Mouse (Mus musculus): ENCODE measurements around the gene Slc44a5.

The Slc44a5 gene

DNA sequence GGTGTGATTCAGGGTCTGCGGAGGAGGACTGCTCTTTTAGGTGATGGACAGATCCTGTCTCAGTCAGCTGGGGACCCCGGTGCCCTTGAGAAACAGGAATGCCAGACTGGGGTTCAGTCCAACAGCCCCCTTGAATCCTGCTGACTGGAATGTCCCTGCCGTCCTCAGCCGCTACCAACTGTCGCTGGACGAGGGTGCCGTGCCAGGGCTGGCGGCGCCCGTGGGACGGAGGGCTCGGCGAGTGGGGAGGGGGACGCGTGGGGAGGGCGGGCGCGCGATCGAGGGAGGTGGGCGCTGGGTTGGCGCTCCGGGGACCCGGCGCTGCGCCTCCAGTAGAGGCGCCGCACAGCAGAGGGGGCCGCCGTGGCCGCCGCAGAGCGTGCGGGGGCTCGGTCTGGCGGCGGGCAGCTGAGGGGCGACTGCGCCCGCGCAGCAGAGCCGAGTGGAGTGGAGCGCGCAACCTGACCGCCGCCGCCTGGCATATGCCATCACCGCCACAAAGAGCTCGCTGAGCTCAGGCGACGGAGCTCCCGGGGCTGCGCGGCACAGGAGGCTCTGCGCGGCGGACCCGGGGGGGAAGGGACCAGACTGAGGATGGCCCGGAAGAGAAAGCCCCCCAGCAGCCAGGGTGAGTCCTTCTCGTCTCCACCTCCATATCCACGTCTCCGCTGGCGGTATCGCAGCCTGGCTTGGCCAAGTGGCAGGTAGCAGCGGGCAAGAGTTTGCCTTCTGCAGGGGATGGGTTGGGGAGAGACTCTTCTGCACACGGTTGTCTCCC lies at the start of gene Slc44a5:
Gene Slc44a5 (plus strand): TSS at position 266 of the 778 bp plus-strand sequence.
- peak in 1 of 2 experiments; percentile 32 for DNase-seq (ENCODE audit: low spot score in 2 of 2)

DNA sequence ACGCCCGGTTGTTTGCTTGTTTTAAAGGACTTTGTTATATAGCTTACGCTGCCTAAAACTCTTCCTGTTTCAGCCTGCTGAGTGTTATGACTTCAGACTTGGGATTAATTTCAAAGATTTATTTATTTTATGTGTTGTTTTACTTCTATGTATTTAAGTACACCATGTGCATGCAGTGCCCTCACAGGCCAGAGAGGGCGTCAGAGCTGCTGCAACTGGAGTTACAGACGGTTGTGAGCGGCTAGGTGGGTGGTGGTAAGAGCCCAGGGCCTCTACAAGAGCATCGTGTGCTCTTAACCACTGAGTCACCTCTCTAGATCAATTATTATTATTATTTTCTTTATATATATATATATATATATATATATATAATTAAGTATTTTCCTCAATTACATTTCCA lies 46.9 kb upstream of the Slc44a5 start:
- no peak for DNase-seq (ENCODE audit: low spot score in 2 of 2)

- no peak for DNase-seq (ENCODE audit: low spot score in 2 of 2)
Observed at GRCm38 (mm10) chr3:153929526-153929925, 43.7 kb upstream of the Slc44a5 start.

DNA sequence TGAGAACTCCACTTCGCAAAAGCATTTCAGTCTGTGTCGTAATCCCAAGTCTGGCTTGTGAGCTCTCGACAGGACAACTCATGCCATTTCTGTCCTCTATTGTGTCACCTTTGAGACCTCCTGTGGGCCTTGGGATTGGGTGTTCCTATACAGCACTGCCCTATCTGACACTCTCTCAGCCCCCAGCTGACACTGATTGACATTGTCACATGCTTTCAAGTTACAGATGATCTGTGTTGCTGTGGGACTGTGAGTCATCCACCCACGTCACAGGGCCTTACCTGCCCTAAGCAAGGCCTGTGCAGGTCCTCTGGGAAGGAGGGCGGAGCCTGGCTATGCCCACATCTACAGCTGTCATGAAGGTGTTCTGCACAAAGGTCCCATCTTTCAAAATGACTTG lies 40.8 kb upstream of the Slc44a5 start:
- DNase-seq (ENCODE audit: low spot score in 2 of 2) = no peak

GRCm38 (mm10) chr3:153935878-153936277 lies 37.4 kb upstream of the Slc44a5 start:
- no peak for DNase-seq (ENCODE audit: low spot score in 2 of 2)

DNA sequence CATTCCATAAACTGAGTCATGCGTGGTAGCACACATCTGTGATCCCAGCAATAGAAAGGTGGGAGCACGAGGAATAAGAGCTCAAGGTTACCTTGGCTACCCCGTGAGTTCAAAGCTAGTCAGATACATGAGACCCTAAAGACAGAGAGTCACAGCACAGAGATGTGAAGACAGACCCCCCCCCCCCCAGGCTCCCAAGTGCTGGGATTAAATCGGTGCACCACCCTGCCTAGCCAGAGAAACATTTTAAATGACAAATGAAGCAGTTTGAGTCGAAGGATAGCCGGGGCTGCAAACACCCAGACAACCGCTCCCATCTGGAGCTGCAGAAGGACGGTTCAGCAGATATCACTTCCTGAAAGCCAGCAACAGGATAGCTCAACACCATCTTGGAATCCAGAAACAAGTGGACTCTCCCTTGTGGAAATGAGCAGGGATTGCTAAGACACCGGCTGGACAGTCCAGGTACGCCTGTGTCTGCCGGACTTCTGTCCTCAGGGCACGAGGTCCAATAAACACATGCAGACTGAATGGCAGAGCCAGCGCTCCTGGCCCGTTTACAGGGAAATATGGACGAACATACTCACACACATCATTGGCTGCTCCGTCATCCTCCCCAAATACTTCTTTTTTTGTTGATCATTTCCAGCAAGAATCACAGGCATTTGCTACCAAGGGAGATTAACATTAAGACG lies 36.0 kb upstream of the Slc44a5 start:
- no peak for DNase-seq (ENCODE audit: low spot score in 2 of 2)

- DNase-seq (ENCODE audit: low spot score in 2 of 2) = no peak
Observed at GRCm38 (mm10) chr3:153940021-153940420, 33.2 kb upstream of the Slc44a5 start.

- DNase-seq (ENCODE audit: low spot score in 2 of 2) = no peak
Observed at GRCm38 (mm10) chr3:153940486-153940885, 32.8 kb upstream of the Slc44a5 start.

DNA sequence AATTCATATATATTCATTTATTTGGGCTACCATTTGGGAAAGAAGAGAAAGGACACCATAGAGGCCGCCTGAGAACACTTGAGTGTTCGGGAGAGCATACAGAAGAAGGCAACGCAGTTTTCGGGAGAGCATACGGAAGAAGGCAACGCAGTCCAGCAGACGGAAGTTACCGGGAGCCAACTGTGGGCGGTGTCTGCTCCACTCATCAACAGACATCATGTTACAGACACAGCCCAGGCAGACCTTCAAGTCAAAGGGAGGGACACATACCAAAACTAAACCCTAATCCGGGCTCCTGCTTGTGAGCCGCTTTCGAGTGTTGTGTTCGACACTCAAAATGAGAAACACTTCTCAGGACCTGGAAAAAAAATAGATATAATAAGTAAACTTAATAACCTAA lies 31.6 kb upstream of the Slc44a5 start:
- DNase-seq (ENCODE audit: low spot score in 2 of 2) = no peak

DNA sequence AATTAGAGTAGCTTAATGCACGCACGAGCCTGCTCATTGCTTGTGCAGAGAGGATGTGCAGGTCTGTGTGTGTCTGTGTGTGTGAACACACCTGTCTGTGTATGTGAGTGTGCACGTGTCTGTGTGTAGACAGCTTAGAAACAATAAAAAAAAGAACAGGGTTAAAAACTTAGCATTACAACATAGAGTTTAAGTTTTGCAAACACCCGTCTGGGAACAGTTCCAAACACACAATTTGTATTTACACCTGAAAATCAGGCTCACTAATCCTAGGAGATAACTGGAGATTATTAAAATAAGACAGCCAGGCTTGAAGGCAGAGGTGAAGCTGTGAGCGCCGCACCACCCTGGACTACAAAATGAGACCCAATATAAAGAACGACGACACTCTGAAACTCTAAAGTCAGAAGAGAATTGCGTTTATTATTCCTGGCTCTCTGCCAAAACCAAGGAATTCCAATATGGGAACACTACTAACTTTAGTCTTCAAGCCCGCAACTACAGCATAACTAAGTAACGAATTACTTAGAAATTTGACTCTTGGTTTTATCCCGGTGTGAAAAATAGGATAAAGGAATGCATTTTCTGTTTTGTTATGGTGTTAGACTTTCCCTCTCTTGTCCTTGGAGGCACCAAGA lies 30.1 kb upstream of the Slc44a5 start:
- no peak for DNase-seq (ENCODE audit: low spot score in 2 of 2)

DNA sequence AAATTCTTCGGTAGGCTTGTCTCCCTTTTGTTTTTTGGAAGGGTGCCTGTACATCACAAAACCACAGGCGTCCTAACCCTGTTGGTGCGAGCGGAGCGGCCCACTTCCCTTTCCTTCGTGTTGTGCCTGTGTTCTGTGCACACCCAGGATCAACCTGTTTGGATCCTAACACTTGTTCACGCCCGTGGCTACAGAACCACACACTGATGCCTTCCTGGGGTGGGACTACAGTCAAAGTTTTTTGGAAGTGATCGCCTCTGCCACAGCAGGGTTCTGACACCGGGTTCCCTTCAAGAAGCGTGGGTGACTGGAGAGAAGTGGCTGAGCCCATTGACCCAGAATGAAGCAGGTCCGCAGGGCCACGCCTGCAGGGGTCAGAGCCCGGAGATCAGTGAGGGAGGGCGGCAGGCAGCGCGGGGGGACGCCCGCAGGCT lies 29.3 kb upstream of the Slc44a5 start:
- DNase-seq (ENCODE audit: low spot score in 2 of 2) = no peak

DNA sequence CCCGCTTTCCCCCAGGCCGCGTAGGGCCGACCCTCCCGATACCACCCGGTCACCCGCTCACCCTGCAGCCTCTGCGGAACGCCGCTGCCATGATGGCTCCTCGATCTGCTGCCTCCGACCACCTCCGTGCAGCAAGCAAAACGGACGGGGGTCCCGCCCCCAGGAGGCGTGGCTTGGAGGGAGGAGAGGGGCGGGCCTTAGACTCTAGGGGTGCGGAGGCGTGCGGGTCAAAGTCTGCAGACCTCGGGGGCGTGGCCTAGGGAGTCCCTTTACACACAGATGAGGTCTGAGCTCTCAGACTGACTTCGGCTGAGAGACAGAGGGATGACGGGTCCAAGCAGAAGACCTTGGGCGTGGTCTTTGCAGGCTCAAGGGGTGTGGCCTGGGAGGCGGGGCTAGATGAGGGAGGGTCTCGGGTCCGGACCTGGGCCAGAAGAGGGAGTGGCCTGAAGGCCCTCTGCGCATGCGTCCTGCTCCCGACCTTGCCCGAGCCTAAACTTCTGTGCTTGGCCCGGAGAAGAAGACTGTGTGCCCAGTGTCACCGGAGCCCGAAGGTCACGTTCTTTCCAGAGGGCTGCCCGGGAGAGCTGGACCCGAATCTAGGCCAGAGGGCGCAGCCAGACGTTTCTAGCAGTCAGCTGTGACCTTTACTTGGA lies 28.8 kb upstream of the Slc44a5 start, which contains the start of gene Acadm:
Gene Acadm (minus strand): TSS at position 298 of the 656 bp plus-strand sequence.
- DNase-seq (ENCODE audit: low spot score in 2 of 2) = peak; percentile 82 to 86

GRCm38 (mm10) chr3:153947271-153947670 lies 26.0 kb upstream of the Slc44a5 start:
- no peak for DNase-seq (ENCODE audit: low spot score in 2 of 2)

GRCm38 (mm10) chr3:153948176-153948575 lies 25.1 kb upstream of the Slc44a5 start:
- DNase-seq (ENCODE audit: low spot score in 2 of 2) = no peak

GRCm38 (mm10) chr3:153957916-153958315 lies 15.3 kb upstream of the Slc44a5 start:
- no peak for DNase-seq (ENCODE audit: low spot score in 2 of 2)

DNA sequence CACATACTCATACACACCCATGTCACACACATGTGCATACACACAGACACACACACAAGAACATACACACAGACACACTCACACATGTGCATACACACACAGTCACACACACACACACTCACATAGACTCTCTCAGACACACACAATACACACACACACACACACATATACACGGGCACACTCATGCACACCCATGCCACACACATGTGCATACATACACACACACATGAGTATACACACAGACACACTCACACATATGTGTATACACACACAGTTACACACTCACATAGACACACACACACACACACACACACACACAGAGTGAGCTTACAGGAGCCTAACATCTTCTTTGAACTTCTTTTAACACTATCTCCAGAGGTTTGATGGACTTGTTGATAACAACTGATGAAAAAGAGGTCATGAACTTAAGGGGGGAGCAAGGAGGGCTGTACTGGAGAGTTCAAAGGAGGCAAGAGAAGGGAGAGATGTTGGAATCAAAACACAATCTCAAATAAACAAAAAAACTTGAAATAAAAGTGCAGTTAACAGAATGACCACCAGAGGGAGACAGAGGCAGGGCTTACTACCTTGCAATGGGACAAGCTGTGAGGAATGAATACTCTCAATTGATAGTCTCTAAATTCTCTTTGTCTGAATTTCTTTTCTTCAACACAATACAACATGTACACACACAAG lies 14.1 kb upstream of the Slc44a5 start:
- no peak for DNase-seq (ENCODE audit: low spot score in 2 of 2)

DNA sequence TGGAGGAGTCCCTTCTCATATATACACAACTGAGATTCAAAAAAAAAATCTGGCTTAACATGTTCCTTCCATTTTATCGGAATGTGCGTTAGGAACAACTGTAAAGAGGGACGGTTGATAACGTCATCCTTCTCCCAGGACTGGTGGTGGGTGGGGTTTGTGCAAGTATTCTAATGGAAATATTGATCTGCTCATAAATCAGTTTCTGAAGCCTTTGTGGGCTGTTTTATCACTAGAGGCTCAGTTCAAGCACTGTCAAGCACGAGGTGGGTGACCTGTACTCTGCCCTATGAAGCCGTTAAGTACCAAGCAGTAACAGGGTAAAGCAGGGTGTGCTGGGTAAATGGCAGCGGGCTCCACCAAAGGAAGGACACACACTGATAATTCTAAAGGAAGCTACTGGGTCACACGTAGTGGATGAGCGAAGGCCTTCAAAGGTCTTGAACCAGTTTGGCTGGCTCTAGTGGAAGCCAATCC lies 13.5 kb upstream of the Slc44a5 start:
- no peak for DNase-seq (ENCODE audit: low spot score in 2 of 2)

GRCm38 (mm10) chr3:153960884-153961283 lies 12.4 kb upstream of the Slc44a5 start:
- DNase-seq (ENCODE audit: low spot score in 2 of 2) = no peak

- no peak for DNase-seq (ENCODE audit: low spot score in 2 of 2)
Observed at GRCm38 (mm10) chr3:153961632-153962389, 11.4 kb upstream of the Slc44a5 start.

DNA sequence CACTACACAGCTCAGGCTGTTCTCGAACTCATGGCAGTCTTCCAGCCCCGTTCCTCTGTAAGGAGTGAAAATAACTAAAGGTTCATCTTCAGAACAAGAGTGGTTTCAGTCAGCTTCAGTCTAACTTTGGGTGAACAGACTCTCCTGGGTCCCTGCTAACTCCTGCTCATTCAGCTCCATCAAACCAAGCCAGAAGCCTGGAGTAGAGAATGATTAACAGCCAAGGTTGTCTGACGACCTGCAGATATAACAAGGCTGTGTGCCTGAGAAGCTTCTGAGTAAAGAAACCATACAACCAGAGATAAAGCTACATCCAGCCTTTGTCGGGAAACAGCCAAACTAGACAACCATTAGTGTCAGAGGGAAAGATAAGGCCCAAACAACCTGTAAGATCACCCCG lies 5.8 kb upstream of the Slc44a5 start:
- DNase-seq (ENCODE audit: low spot score in 2 of 2) = no peak

DNA sequence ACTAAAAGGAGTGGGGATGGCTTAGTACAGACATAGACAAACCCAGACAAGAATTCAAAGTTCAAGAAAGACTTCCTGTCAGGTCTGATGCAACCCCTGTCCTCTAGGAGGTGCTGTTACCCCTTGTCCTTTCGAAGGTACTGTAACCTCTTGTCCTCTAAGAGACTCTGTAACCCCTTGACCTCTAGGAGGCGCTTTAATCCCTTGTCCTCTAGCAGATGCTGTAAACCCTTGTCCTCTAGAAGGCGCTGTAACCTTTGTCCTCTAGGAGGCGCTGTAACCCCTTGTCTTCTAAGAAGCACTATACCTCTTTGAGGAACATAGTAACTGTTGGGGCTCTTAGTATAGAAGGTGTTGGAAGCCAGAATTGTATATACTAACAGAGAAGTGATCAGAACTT lies 4.7 kb upstream of the Slc44a5 start:
- DNase-seq (ENCODE audit: low spot score in 2 of 2) = no peak
